Mouse (Mus musculus) thymus, postnatal 25 days (tissue): ENCODE measurements around the gene Zfr2.
A peak's percentile ranks its signal among the peaks of the same experiment; 100 is the strongest.

ENCODE experiments used
- DNase-seq: peaks from one replicate; pipeline ENCODE4 v3.0.0; 2022

Gene Zfr2

DNA sequence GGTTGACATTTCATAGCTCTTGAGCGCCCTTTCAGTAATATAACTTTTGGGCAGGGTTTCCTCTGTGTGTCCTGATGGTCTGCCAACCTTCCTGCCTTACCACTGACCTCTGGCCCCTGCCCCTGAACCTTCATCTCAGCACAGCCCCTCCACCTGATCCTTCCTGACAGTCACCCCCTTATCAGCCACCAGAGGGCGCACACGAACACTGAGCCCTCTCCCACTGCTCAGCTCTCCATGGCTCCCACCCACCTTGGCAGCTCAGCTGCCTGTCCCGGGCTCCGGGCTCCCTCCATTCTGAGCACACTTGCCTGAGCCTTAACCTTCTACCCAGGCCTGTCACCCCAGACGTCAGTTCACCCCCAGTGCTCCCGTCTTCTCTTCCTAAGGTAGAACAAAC is 56.3 kb downstream of the Zfr2 start:
- peak; percentile 73 for DNase-seq

DNA sequence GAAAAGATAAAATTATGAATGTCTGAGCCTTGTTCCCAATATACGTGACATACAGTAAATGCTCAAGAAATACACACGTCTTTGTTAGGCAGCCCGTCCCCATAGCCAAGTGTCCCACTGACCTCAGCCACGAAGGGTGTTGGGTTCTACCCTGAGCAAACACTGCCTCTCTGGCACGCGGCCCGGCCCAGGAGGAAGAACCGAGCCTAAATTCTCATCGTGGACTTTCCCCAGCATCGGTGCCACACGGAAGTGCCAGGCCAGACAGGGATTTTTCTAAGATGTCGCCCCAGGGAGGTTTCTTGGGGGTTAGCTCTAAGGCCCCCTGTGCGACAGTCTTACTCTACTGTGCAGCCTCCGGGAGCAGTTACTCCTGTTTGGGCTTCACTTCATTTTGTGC is 56.9 kb downstream of the Zfr2 start:
- no peak for DNase-seq

DNA sequence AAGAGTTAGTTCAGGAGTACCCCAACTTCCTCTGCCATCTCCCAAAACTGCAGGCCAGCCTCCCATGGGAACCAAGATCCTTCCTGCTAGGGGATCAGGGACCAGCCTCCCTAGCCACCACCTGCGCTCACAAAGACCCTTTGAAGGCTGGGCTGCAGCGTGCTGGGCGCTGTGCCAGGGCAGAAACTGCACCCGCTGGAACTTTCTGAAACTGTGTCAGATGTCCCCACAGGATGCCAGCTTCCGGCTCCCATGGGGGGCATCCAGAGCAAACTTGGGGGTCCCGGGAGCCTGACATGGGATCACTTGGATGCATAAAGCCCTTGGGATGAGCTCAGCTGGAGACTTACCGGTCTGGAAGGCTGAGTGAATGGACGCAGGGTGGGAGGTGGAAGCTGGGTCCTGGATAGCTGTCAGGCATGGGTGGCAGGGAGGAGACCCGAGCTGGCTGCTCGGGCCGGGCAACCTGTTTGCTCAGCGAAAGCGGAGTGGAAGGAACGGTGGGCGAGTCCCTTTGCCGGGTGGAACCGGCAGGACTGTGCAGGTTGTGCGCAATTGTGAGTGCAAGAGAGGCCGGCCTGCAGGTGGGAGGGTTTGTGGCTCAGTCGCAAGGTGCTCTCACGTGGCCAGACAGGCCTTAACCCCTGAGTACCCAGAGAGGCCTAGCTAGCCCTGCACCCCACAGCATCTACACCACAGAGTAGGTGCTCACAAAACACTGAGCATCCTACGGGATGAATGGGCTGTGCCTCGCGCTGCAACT is 57.9 kb downstream of the Zfr2 start:
- DNase-seq: peak; percentile 76

DNA sequence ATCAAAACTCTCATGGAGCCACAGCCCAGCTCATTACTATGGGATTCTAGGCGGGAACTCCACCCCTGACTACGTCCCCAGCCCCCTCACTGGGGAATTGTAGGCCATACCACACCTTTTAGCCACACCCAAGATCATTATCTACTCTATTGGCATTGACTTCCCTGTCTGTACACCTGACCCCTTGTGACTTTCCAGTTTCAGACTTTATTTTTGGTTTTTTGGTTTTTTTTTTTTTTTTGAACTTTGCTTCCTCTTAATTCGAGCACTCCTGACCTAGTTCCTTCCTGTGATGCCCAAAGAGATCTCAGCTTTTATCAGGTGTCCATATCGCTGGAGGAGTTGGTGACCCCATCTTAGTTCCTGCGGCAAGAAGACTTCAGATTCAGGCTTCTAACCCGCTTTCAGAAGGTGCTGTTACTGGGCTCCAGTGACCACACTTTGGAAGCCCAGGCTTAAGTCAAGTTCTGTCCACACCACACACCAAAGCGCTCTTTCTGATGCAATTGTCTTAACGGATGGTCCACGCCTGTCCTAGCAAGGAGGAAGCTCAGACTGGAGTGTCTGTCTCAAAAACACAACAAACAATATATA is 58.7 kb downstream of the Zfr2 start, which contains the start of gene Tjp3:
Tjp3 (minus strand) TSS at position 71 of the 594 bp plus-strand sequence.
- DNase-seq: no peak

DNA sequence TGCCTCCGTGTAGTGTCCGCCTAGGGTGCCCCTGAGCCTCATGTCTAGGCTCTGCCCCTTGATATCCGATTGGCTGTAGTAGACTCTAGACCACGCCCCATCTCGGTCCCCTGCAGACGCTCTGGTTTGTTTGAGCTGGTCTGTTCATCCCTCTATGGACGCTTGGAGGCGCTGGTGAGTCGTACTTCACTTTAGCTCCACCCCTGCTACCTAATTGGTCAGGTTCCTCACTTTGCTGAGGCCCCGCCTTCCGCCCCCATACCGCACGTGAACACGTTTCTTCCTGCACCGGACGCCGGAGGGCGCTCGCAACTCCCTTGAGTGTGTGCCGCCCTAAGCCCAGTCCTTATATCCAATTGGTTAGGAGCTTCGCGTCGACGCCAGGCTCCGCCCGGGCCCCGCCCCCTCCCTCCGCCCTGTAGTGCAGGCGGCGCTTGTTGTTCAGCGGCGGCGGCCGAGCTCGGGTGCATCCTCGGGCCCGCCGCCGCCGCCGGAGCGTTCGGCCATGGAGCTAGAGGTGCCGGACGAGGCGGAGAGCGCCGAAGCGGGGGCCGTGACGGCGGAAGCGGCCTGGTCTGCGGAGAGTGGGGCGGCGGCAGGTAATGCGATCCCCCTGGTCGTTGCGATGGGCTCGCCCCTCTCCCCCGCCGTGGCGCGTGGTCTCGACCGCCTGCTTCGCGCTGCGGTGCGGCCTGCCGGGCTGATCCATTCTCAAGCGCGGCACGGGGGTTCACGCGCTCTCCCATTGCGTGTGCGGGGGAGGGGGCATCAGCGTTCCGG is 59.8 kb downstream of the Zfr2 start, which contains the start of gene Pip5k1c:
Pip5k1c (plus strand) TSS at position 410 of the 780 bp plus-strand sequence.
- peak; percentile 100 for DNase-seq

DNA sequence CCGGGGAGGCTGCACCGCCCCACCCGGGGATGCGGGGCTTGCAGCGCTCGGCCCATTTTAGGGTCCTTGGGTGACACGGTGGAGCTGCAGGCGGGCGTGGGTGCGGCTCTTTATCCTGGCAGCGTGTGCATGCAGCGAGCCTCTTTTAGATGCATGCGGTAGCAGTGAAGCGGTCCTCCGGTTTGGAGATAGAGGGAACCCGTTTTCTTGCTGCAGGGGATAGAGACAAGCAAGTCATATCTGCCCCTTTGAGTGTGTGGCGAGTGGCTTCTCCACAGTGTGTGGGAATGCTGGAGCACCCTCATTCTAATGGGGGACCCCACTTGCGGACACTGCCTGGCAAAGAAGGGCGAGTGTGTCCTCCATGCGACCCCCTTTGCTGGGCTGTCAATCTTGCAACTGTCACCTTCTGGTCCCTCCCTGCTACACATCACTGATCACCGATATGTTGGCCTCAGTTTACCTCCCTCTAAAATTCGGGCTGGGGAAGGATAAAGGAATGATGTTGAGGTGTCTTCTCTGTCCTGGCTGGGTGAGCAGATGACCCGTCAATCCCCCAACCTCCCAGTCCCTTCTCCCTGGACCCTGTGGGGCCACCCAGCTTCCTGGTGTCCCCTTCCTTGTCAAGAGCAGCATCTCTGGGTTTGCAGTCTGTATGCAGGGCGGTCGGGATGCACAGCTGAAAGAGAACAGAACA is 60.5 kb downstream of the Zfr2 start:
- no peak for DNase-seq

DNA sequence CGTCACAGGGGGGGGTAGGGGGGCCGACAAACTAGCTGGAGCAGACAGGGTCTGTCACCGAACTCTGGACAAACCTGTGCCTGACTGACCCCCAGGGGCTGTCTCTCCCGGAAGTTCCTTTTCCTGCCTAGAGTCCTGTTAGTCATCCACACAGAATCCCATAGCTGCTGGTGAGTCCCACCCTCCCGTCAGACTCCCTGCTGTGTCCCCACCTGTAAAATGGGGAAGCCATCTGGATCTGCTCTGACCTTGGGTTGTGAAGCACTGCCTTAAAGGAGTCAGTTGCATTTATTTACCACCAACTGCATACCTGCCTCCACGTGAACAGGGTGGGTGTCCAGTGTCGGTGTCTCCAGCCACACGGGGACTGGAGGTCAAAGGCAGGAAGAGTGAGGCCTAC is 61.5 kb downstream of the Zfr2 start:
- no peak for DNase-seq

DNA sequence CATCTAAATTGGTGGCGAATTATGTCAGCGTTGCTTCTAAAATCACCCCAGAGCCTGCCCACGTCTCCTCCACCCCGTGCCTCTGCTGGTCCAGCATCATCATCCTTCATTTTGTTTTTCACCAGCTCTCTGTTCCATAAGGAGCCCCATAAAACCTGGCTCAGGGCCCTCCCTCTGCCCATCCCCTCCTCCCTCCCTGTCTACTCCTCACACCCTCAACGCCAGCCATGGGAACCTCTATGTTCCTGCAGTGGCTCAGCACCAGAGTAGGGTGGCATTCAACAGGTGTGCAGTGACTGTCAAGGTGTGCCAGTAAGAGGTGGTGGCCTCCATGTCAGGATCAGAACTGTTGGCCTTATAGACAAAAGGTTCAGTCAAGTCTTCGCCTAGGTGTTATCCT is 62.2 kb downstream of the Zfr2 start:
- DNase-seq: no peak

DNA sequence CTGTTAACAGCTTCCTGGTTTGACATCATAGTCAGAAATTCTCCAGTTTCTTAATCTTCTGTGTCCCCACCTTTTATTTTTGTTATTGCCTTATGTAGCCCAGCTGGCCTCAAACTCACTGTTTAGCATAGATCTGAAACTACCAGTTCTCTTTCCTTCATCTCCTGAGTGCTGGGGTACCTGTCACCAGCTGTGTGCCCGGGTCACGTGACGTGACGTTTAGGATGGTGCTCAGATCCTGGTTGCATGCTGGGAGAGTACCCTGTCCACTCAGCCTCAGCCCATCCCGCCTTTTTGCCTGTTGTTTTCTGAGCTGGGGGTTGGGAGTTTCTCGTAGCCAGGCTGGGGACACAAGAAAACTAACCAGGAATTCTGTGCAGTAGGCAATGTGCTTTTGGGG is 64.3 kb downstream of the Zfr2 start:
- peak; percentile 75 for DNase-seq

DNA sequence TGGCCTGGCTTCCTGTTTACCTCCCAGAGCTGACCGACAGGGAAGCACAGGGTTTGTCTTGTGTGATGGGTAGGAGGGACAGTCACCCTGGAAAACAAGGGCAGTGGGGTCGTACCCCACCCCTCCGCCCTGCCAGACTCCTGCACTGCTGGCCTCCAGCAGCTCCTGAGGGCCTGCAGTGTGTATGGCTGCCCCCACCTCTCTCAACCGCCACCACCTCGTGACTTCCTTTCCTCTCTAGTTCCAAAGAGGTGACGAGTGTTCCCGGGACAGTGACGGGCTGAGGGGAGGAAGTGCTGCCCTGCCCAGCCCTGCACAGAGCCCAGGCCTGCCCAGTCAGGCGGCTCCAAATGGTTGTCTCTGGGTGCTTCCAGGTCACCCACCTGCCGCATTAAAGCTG is 64.9 kb downstream of the Zfr2 start:
- peak; percentile 82 for DNase-seq

DNA sequence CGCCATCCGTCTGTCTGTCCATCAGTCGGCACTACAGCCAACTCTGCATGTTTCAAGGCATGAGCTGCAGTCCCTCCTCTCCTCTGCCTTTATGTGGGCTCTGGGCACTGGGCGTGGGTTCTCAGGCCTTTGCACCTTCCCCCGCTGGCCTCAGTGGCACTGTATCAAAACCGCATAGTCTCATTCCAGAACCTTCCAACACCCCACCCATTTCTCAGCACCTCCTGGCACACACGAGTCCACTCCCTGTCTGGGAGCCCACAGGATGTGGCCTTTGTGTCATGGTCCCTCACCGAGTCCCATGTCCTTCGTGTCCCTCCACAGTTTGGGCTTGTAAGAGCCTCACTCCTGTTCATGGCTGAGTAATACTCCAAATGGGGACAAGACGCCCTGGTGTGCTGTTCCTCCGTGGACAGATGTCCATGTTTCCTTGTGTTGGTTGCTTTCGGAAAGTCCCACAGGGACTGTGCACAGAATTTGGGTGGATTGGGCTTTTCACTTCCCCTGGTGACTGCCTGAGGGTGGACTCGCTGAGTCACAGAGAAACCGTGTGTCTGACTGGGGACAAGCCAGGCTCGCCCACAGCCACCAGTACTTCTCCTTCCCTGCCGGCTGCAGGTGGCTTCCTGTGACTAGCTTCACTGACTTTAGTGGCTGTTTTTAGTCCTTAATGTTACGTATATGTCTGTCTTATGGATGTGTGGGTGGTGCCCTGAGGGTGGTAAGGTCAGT is 65.6 kb downstream of the Zfr2 start:
- peak; percentile 68 for DNase-seq

DNA sequence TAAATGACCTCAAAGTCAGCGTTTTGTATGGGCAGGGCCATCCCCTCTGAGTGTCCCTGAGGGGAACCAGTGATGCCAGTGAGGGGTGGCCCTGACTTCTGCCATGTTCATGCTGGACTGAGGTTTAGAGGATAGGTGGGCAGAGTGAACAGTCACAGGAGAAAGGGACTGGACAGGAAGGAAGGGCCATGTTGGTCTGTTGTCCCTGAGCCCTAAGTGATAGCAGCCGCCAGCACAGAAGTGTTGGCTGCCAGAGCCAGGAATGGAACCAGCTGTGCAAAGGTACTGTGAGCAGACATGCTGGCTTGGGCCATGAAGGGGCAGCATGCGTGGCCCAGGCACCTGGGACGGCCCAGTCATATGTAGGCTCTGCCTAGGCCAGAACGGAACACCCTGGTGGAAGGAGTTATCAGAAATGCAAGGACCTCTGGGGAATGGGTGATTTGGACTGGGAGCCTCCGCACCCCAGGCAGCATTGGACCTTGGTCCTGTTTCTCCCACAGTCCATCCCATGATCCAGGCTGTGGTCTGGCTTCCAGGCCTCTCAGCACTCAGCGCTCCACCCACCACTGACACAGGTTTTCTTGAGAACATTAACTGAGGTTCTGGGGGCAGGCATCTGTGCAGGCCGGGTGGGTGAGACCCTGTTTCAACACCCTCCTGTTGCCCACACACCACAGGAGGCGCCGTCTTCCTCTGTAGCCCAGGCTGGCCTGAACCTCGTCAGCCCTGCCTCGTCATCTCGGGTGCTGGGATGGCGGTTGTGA is 66.8 kb downstream of the Zfr2 start:
- DNase-seq: no peak

DNA sequence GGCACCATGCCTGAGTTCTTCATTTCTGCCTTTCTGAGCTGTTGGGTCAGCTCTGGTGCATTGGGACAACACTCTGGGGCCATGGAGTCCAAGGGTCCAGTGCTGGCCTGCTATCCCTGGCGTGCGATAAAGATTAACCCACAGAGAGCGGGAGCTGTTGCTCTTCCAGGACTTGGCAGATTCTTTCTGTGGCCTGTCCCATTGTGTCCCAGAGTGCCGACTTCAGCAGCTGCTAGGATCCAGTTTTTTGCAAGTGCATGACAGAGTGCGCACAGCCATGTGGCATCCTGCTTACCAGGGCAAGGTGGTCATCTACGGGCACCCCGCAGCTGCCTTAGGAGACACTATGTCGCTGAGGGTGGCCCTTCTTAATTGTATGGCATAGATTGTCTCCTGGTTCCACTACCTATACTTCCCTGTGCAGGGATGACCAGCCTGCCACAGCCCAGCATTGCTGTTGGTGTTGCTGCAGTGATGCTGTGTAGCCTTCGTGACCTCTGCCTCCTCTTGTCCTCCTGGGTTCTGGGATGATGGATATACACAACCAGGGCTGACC is 67.5 kb downstream of the Zfr2 start:
- DNase-seq: no peak

DNA sequence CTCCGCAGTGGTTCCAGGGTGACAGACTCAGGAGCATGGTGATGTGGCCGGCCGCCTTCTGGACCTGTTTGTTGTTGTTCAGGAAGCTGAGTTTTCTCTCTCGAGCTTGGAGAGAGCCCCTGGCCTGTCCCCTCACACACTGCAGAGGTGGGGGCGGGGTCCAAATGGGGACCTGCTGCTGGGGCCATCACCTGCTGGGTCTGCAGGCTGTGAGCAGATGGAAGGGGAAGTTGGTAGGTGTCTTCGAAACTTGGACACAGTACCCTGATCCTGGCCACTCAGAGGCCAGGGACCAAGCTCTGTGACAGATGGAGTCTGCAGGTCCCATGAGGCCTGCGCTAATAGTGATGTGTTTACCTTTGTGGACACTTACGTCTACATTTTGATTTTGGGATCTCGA is 68.4 kb downstream of the Zfr2 start:
- DNase-seq: no peak
